Mouse (Mus musculus): ENCODE measurements around the gene Gm5458. TPM values are rescaled to one million over a fixed set of nuclear protein-coding genes. Genes with fewer than 3 reads are reported as not detected.
A peak's percentile ranks its signal among the peaks of the same experiment; 100 is the strongest.
"Not testable (repeated sequence)": the region's sequence is repeated elsewhere in the genome, so short reads cannot be mapped to it uniquely, and the experiment has no call there.

Gene Gm5458
- not detected in 2 replicates for polyA plus RNA-seq (2016; fragmentation: Nextera tagmentation; extraction: Ambion mirVana)

- not testable (repeated sequence) for H3K27me3 ChIP-seq (ENCODE audit: poor library complexity, severe bottlenecking); H3K27ac ChIP-seq; H3K9me3 ChIP-seq; H3K4me3 ChIP-seq; DNase-seq (ENCODE audit: extremely low spot score, low spot score); H3K36me3 ChIP-seq (replicated peaks); H3K4me1 ChIP-seq
- WGBS, result 79% methylated on average over 1 of the region's 2 CpGs
Measured at GRCm38 (mm10) chr14:19602481-19602880, at the start of gene Gm5458. Gene Gm5458 (minus strand): TSS chr14:19602581.

- Histone ChIP-seq H3K36me3 (replicated peaks) (no peaks in the 10 kb centered on the region), H3K27ac (no peak overlapping the region), H3K9me3 (no peaks in the 10 kb centered on the region), H3K4me3 (no peak overlapping the region), H3K4me1 (no peaks in the 10 kb centered on the region), H3K27me3 (ENCODE audit: poor library complexity, severe bottlenecking) (no peaks in the 10 kb centered on the region)
- DNase-seq (ENCODE audit: extremely low spot score, low spot score), result no peak
- WGBS, result 86% methylated on average over 3 of the region's 3 CpGs
Measured at GRCm38 (mm10) chr14:19646232-19646631, 43.9 kb upstream of the Gm5458 start.

DNA sequence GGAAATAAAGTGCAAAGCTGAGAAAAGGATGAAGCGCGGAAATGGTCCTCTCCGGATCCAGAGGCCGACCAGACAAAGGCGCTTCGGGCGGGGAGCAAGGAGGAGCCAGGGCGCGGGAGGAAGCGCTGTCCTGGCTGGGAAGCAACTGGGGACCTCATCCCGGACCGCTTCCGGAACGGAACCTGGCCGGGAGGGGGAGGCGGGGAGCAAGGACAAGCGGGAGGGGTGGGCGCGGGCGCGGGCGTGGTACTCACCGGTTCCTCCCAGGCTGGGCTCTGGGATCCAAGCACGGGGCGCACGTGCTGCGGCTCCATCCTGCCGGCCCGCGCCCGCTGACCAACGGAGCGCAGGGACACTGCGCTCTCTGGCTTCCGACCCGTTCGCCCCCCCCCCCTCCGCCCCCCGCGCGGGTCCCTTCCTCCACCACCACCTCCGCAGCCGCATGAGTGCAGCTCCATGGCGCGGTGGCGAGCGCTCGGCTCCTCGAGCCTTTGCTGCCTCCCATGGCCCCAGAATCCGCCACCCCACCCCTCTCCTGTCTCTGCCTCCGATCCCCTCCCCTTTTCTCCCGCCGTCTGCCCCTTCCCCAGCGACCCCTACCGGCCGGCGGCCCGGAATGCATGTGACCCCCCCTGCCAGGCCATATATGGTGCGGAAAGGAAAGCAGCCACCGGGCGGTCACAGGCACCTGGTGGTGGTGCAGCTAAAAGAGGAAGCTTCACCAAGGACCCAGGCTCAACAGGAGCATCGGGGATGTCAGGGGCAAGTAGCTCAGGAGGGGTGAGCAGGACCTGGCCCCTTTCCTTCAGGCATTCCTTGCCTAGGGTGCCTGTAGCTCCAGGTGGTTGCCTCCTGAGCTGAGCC is 17.3 kb downstream of the Gm5458 start, which contains the start of gene Gm2237:
Gene Gm2237, minus strand, starts transcription at position 332 of the 864 bp plus-strand sequence.
- Histone ChIP-seq H3K4me3 (peak within 1 kb of the TSS; percentile 55), H3K27ac (peak within 1 kb of the TSS; percentile 88)
- H3K36me3 ChIP-seq (replicated peaks); H3K4me1 ChIP-seq; H3K27me3 ChIP-seq (ENCODE audit: poor library complexity, severe bottlenecking); H3K9me3 ChIP-seq: not testable (repeated sequence)
- 1% methylated on average over 31 of the region's 62 CpGs for WGBS
- DNase-seq (ENCODE audit: extremely low spot score, low spot score), result peak; percentile 18

DNA sequence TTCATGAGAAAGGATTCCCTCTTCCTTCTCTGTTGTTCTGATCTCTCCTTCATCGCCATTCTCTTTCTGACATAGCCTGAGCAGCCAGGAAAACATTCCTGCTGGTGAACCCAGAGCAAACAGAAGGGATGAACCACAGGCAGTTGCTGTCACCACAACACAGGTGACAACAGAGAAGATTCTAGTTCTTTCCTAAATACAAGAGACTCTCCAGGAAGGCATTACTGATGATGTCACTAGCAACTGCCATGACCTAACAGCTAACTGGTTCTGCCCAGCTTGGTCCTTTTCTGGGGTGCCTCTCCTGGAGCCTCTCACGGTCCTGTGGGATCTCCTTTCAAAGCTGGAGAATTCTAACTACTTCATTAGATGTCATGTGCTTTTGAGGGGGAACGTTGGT is 52.5 kb downstream of the Gm5458 start, which contains the start of gene Gm2244:
Gene Gm2244, minus strand, starts transcription at position 101 of the 400 bp plus-strand sequence.
- not testable (repeated sequence) for H3K27me3 ChIP-seq (ENCODE audit: poor library complexity, severe bottlenecking); H3K4me3 ChIP-seq; DNase-seq (ENCODE audit: extremely low spot score, low spot score); H3K36me3 ChIP-seq (replicated peaks); H3K9me3 ChIP-seq; H3K4me1 ChIP-seq; H3K27ac ChIP-seq
- 82% methylated on average over 1 of the region's 3 CpGs for WGBS

Other genes starting within 250 kb of the Gm5458 start
- 0.26 TPM in 1 of 2 replicates, not detected in the other for gene Gm21738, start 183.7 kb downstream of the Gm5458 start, polyA plus RNA-seq (2016; fragmentation: Nextera tagmentation; extraction: Ambion mirVana)
- 0.12 and 0.19 TPM in 2 replicates for gene Gm2244, start 52.6 kb downstream of the Gm5458 start, polyA plus RNA-seq (2016; fragmentation: Nextera tagmentation; extraction: Ambion mirVana)
- 2.5 and 3.2 TPM in 2 replicates for gene Gm2237, start 17.4 kb downstream of the Gm5458 start, polyA plus RNA-seq (2016; fragmentation: Nextera tagmentation; extraction: Ambion mirVana)
- 50.2 and 55.6 TPM in 2 replicates for gene Nid2, start 148.7 kb upstream of the Gm5458 start, polyA plus RNA-seq (2016; fragmentation: Nextera tagmentation; extraction: Ambion mirVana)
- gene Rtraf, start 221.2 kb upstream of the Gm5458 start, polyA plus RNA-seq (2016; fragmentation: Nextera tagmentation; extraction: Ambion mirVana), result 232 and 234 TPM in 2 replicates